Mouse (Mus musculus) stomach, embryonic 14.5 days (tissue): ENCODE data around the gene Ablim1. TPM values are rescaled to one million over a fixed set of nuclear protein-coding genes. Genes with fewer than 3 reads are reported as not detected.

ENCODE experiments used
- ATAC-seq: fragments of 200-750 bp; cut with Nextera tagmentation; 2 replicates; pipeline ENCODE4 v1.8.0; 2017; ENCODE audit warnings: low read depth, moderate TSS enrichment; ENCODE audit not compliant: insufficient number of reproducible peaks, insufficient read depth, low FRiP score
- H3K27ac ChIP-seq: fragments of 300-500 bp; sonication (generic); 2 replicates; pipeline ENCODE4 v1.5.1; 2014; ENCODE audit warnings: mild to moderate bottlenecking, low read length, moderate library complexity, mixed read lengths
- H3K27me3 ChIP-seq: fragments of 300-500 bp; sonication (generic); 2 replicates; pipeline ENCODE4 v1.6.1; 2014; ENCODE audit warnings: low read length, control low read depth, mixed read lengths; ENCODE audit not compliant: control insufficient read depth, insufficient read depth
- H3K36me3 ChIP-seq: fragments of 300-500 bp; sonication (generic); 2 replicates; pipeline ENCODE4 v1.6.1; 2014; ENCODE audit warnings: mild to moderate bottlenecking, control low read depth, low read length, moderate library complexity, mixed read lengths; ENCODE audit not compliant: control insufficient read depth, insufficient read depth
- H3K4me1 ChIP-seq: fragments of 300-500 bp; sonication (generic); 2 replicates; pipeline ENCODE4 v1.6.1; 2014; ENCODE audit warnings: low read length, control low read depth, mixed read lengths; ENCODE audit not compliant: control insufficient read depth, insufficient read depth
- H3K4me2 ChIP-seq: fragments of 300-500 bp; sonication (generic); replicated peaks from 2 replicates; pipeline ENCODE4 v1.6.1; 2014; ENCODE audit warnings: low read depth, low read length, control low read depth
- H3K4me3 ChIP-seq: fragments of 300-500 bp; sonication (generic); 2 replicates; pipeline ENCODE4 v1.5.1; 2014; ENCODE audit warnings: low read depth, low read length, control low read depth
- H3K9ac ChIP-seq: fragments of 300-500 bp; sonication (generic); replicated peaks from 2 replicates; pipeline ENCODE4 v1.6.1; 2014; ENCODE audit warnings: low read depth, mild to moderate bottlenecking, control low read depth, low read length, moderate library complexity, mixed read lengths
- H3K9me3 ChIP-seq: fragments of 300-500 bp; sonication (generic); 2 replicates; pipeline ENCODE4 v1.6.1; 2016; ENCODE audit warnings: low read depth, low read length, control low read depth; ENCODE audit not compliant: control insufficient read depth
- WGBS: fragments of 180-500 bp; shearing (Covaris S2); extraction: QIAGEN DNeasy Blood & Tissue Kit; methylation state at CpG from one replicate; pipeline ENCODE4 v1.1.7; 2014; 5-methylcytosine and 5-hydroxymethylcytosine counted together
- polyA plus RNA-seq: library from polyadenylated mRNA; unstranded; fragments of >200 nt; fragmentation: Nextera tagmentation; extraction: Ambion mirVana; gene quantifications from 2 replicates; pipeline ENCODE4 v1.2.1, GENCODE M21; 2014

The Ablim1 gene
- polyA plus RNA-seq, 1 experiment from 2014 or later: 36.9 TPM

- 89% methylated on average over 5 of the region's 5 CpGs for WGBS
- Histone ChIP-seq H3K9me3 (no peaks in the 10 kb centered on the region), H3K36me3 (no peaks in the 10 kb centered on the region), H3K27ac (no peak overlapping the region), H3K9ac (no peak overlapping the region), H3K4me1 (0 out of 2 replicates have a peak, but pooled peaks cover 5% of the 10 kb centered on the region), H3K27me3 (no peaks in the 10 kb centered on the region), H3K4me3 (no peak overlapping the region), H3K4me2 (no peak overlapping the region)
- no peak for ATAC-seq
These were observed 221.6 kb downstream of the Ablim1 start for GRCm38 (mm10) chr19:57092958-57093697.

DNA sequence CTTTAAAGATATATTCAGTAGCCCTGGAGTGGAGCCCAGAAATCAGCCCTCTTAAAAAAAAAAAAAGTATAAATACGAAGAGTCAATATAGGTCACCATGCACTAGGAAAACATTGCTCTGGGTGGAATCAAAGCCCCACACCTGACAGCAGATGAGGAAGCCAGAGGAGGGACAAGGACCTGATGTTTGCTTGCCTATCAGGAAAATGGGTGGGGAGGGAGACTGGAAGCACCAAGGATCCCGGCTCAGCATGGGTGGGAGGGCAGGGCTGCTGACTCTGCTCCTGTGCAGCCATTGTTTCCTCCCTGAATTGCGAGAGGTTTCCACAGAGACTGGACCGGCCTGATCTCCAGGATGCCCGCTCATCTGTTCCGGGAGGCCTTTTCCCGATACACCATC is 223.4 kb downstream of the Ablim1 start:
- 75% methylated on average over 7 of the region's 7 CpGs for WGBS
- Histone ChIP-seq H3K27ac (no peak overlapping the region), H3K36me3 (no peaks in the 10 kb centered on the region), H3K9me3 (no peaks in the 10 kb centered on the region), H3K9ac (no peak overlapping the region), H3K27me3 (no peaks in the 10 kb centered on the region), H3K4me1 (no peaks in the 10 kb centered on the region), H3K4me3 (no peak overlapping the region), H3K4me2 (no peak overlapping the region)
- ATAC-seq: no peak

DNA sequence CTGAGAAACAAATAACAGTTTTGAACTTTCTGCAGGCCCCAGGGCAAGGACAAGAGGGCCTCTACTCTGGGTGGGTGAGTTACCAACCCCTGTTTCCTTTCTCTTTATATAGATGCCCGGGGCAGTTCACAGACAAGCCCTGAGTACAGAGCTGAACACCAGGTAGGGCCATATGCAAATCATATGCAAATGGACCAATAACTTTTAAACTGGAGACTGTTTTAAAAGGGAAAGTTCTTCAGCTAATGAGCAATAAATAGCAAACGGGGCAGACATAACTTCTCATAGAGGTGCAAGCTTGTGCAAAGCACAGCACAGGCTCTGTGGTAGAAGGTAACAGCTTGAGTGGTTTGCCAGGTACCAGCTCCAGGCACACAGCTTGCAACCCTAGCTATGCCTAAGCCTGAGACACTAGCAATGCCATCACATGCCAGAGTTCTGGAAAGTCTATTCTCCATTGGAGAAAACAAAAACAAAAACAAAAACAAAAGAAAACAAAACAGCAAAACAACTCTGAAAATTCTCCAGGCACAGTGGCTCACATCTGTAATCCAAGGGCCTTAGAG is 225.8 kb downstream of the Ablim1 start:
- H3K4me3 ChIP-seq: no peak overlapping the region
- ATAC-seq: no peak
- no peaks in the 10 kb centered on the region for H3K9me3 ChIP-seq
- no peak overlapping the region for H3K9ac ChIP-seq
- H3K4me1 ChIP-seq: no peaks in the 10 kb centered on the region
- H3K36me3 ChIP-seq: no peaks in the 10 kb centered on the region
- H3K27me3 ChIP-seq: no peaks in the 10 kb centered on the region
- no peak overlapping the region for H3K4me2 ChIP-seq
- 76% methylated on average over 2 of the region's 2 CpGs for WGBS
- H3K27ac ChIP-seq: no peak overlapping the region

GRCm38 (mm10) chr19:57084520-57085166 is 230.1 kb downstream of the Ablim1 start:
- WGBS: 93% methylated on average over 5 of the region's 5 CpGs
- no peak overlapping the region for H3K4me2 ChIP-seq
- H3K27me3 ChIP-seq: no peaks in the 10 kb centered on the region
- no peaks in the 10 kb centered on the region for H3K36me3 ChIP-seq
- ATAC-seq: no peak
- no peaks in the 10 kb centered on the region for H3K9me3 ChIP-seq
- no peak overlapping the region for H3K27ac ChIP-seq
- no peaks in the 10 kb centered on the region for H3K4me1 ChIP-seq
- H3K4me3 ChIP-seq: no peak overlapping the region
- no peak overlapping the region for H3K9ac ChIP-seq

GRCm38 (mm10) chr19:57083887-57084286 is 230.8 kb downstream of the Ablim1 start:
- ATAC-seq: no peak
- 95% methylated on average over 2 of the region's 2 CpGs for WGBS
- Histone ChIP-seq H3K9me3 (no peaks in the 10 kb centered on the region), H3K4me1 (0 out of 2 replicates have a peak, but pooled peaks cover 4% of the 10 kb centered on the region), H3K4me3 (no peak overlapping the region), H3K27ac (no peak overlapping the region), H3K27me3 (no peaks in the 10 kb centered on the region), H3K4me2 (no peak overlapping the region), H3K36me3 (no peaks in the 10 kb centered on the region), H3K9ac (no peak overlapping the region)

- WGBS: 71% methylated on average over 10 of the region's 10 CpGs
These were observed 231.6 kb downstream of the Ablim1 start for GRCm38 (mm10) chr19:57083183-57083555.

DNA sequence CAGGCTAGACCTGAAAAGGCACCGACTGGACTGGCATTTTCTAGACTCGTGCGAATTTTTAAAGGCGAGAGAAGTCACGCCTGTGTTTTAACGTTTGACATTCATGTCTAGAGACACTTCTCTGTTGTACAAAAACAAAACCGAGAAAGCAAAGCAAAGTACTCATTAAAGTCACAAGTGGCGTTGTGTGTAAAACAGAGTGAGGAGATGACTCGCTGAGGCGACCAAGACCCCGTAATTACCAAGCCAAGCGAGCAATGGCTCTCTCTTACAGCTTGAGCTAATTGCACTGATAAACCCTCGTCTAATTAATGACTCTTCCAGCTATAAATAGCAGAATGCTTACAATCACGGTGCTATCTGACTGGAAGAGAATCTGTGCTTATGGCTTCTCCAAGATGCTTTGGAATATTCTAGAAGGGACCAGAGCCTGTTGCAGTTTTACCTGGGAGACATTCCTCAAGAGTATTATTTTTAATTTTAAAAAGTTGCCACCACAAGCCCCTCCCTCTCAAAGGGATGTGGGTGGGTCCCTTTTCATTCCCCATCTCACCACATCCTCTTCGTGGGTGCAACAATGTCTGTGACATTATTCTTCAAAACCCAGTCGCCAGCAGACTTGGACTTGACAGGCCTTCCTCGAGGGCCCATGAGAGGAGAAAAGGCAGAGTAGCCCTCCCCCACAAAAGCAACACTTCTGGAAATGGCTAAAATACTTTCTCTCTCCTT is 232.1 kb downstream of the Ablim1 start:
- H3K4me3 ChIP-seq: no peak overlapping the region
- H3K4me2 ChIP-seq: no peak overlapping the region
- no peak for ATAC-seq
- no peak overlapping the region for H3K9ac ChIP-seq
- no peaks in the 10 kb centered on the region for H3K9me3 ChIP-seq
- H3K4me1 ChIP-seq: peaks cover 13% of the 10 kb centered on the region; the same call in 1 of the 2 replicates
- WGBS: 71% methylated on average over 17 of the region's 17 CpGs
- no peak overlapping the region for H3K27ac ChIP-seq
- no peaks in the 10 kb centered on the region for H3K36me3 ChIP-seq
- no peaks in the 10 kb centered on the region for H3K27me3 ChIP-seq

More at GRCm38 (mm10) chr19:57083183-57083555, 231.6 kb downstream of the Ablim1 start:
- Histone ChIP-seq H3K4me1 (peaks cover 9% of the 10 kb centered on the region; the same call in 1 of the 2 replicates), H3K27ac (no peak overlapping the region), H3K9me3 (no peaks in the 10 kb centered on the region), H3K4me3 (no peak overlapping the region), H3K36me3 (no peaks in the 10 kb centered on the region), H3K4me2 (no peak overlapping the region), H3K9ac (no peak overlapping the region), H3K27me3 (no peaks in the 10 kb centered on the region)
- ATAC-seq: no peak

GRCm38 (mm10) chr19:57081536-57081935 is 233.2 kb downstream of the Ablim1 start:
- H3K27me3 ChIP-seq: no peaks in the 10 kb centered on the region
- H3K9me3 ChIP-seq: no peaks in the 10 kb centered on the region
- WGBS: 49% methylated on average over 4 of the region's 4 CpGs
- no peak overlapping the region for H3K4me2 ChIP-seq
- ATAC-seq: no peak
- H3K4me3 ChIP-seq: no peak overlapping the region
- H3K27ac ChIP-seq: no peak overlapping the region
- no peak overlapping the region for H3K9ac ChIP-seq
- H3K36me3 ChIP-seq: no peaks in the 10 kb centered on the region
- peaks cover 15% of the 10 kb centered on the region; the same call in 1 of the 2 replicates for H3K4me1 ChIP-seq
